9 mouse cellular contexts compared by ENCODE assay signal in the genomic region with DNA sequence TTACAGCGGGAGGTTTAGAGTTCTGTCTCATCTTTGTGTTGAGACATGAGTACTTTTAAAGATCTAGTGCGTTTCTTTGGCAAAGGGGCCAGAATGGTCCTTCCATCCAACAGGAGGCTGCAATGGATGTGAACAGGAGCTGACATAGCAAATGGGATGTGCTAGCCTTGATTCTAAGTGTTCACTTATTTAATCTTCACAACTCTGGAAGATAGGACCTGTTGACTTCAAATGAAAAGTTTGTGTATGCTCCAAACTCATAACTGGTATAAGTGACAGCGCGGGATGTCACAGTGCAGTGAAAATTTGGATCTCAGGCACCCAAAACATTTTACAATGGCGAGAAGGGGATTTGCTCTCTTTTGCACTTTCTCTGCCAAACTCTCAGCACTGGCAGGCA. TPM values are rescaled to one million over a fixed set of nuclear protein-coding genes. Genes with fewer than 3 reads are reported as not detected.
A peak's percentile ranks its signal among the peaks of the same experiment; 100 is the strongest.
DNase-seq lines count a peak whose midpoint lies in the region; ATAC-seq and TF ChIP-seq lines count a peak whose summit lies in the region.
"Had no signal": no experiment of that assay in that cellular context is flagged by ENCODE, and none has a peak within 500 bp of the region (broad histone marks: within the 10 kb centered on the region; RNA-seq: fewer than 3 reads in every experiment).

No protein-coding gene starts in this region.

- no peak overlapping the region for H3K9ac ChIP-seq in kidney, postnatal 0 days (ENCODE audit: low read depth, low read length)
- 0 out of 2 replicates have a peak overlapping the region, but pooled peaks have one; percentile 57 for H3K9ac ChIP-seq in intestine, embryonic 16.5 days (ENCODE audit: low read depth, low read length)
- H3K9ac ChIP-seq in neural tube, embryonic 12.5 days, result no peak overlapping the region

- H3K4me1 ChIP-seq in kidney, postnatal 0 days (replicated peaks; ENCODE audit: insufficient read depth, low read length), result 0 out of 2 replicates have a peak, but pooled peaks cover 2% of the 10 kb centered on the region
- peaks cover 38% of the 10 kb centered on the region for H3K4me1 ChIP-seq in forebrain, embryonic 10.5 days
- H3K4me1 ChIP-seq in intestine, embryonic 16.5 days (ENCODE audit: control insufficient read depth, insufficient read depth, low read length), result peaks cover 13% of the 10 kb centered on the region
- peaks cover 32% of the 10 kb centered on the region for H3K4me1 ChIP-seq in neural tube, embryonic 12.5 days

- H3K27me3 ChIP-seq in kidney, postnatal 0 days (ENCODE audit: insufficient read depth, low read length), result no peaks in the 10 kb centered on the region
- H3K27me3 ChIP-seq in forebrain, embryonic 10.5 days (ENCODE audit: poor library complexity, severe bottlenecking), result peaks cover 44% of the 10 kb centered on the region
- H3K27me3 ChIP-seq in intestine, embryonic 16.5 days (replicated peaks; ENCODE audit: control insufficient read depth, insufficient read depth, low read length), result peaks cover 14% of the 10 kb centered on the region
- peaks cover 26% of the 10 kb centered on the region for H3K27me3 ChIP-seq in neural tube, embryonic 12.5 days (replicated peaks)

- H3K4me2 ChIP-seq in kidney, postnatal 0 days (ENCODE audit: low read length), result peak overlapping the region; percentile 79
- H3K4me2 ChIP-seq in intestine, embryonic 16.5 days (ENCODE audit: low read depth, low read length), result peak overlapping the region; percentile 70
- H3K4me2 ChIP-seq in neural tube, embryonic 12.5 days (replicated peaks), result peak overlapping the region; percentile 95

- no peaks in the 10 kb centered on the region for H3K36me3 ChIP-seq in kidney, postnatal 0 days (ENCODE audit: insufficient read depth, low read length)
- no peaks in the 10 kb centered on the region for H3K36me3 ChIP-seq in forebrain, embryonic 10.5 days (replicated peaks)
- no peaks in the 10 kb centered on the region for H3K36me3 ChIP-seq in intestine, embryonic 16.5 days (ENCODE audit: control insufficient read depth, insufficient read depth, low read length)
- no peaks in the 10 kb centered on the region for H3K36me3 ChIP-seq in neural tube, embryonic 12.5 days

- no peak for DNase-seq in kidney, postnatal 0 days (ENCODE audit: low spot score)
- no peak for DNase-seq in kidney, postnatal 36 days
- no peak for DNase-seq in forebrain, embryonic 10.5 days (ENCODE audit: extremely low spot score, low spot score)
- no peak for DNase-seq in thymus, adult 18-20 months
- no peak for DNase-seq in testis, postnatal 14 days (ENCODE audit: low spot score)
- DNase-seq in kidney, postnatal 10 days, result no peak

- peak overlapping the region; percentile 48 for H3K4me3 ChIP-seq in kidney, postnatal 0 days (replicated peaks; ENCODE audit: low read depth, low read length)
- H3K4me3 ChIP-seq in forebrain, embryonic 10.5 days, result peak overlapping the region; percentile 63
- H3K4me3 ChIP-seq in intestine, embryonic 16.5 days (ENCODE audit: low read length), result peak overlapping the region; percentile 49
- peak overlapping the region; percentile 44 for H3K4me3 ChIP-seq in neural tube, embryonic 12.5 days

- no peak overlapping the region for H3K27ac ChIP-seq in kidney, postnatal 0 days
- H3K27ac ChIP-seq in forebrain, embryonic 10.5 days, result no peak overlapping the region
- no peak overlapping the region for H3K27ac ChIP-seq in intestine, embryonic 16.5 days (ENCODE audit: low read length)
- H3K27ac ChIP-seq in neural tube, embryonic 12.5 days, result no peak overlapping the region

- no peak for TF ChIP-seq CTCF in kidney, postnatal 0 days (IDR thresholded peaks at IDR 0.05; ENCODE audit: low read depth)

- no peaks in the 10 kb centered on the region for H3K9me3 ChIP-seq in kidney, postnatal 0 days (replicated peaks; ENCODE audit: low read length)
- no peaks in the 10 kb centered on the region for H3K9me3 ChIP-seq in forebrain, embryonic 10.5 days
- no peaks in the 10 kb centered on the region for H3K9me3 ChIP-seq in intestine, embryonic 16.5 days (ENCODE audit: control insufficient read depth, low read length)
- H3K9me3 ChIP-seq in neural tube, embryonic 12.5 days, result no peaks in the 10 kb centered on the region

- WGBS in kidney, postnatal 0 days, result 23% methylated on average over 5 of the region's 5 CpGs
- WGBS in forebrain, embryonic 10.5 days, result 25% methylated on average over 5 of the region's 5 CpGs
- WGBS in intestine, embryonic 16.5 days, result 23% methylated on average over 5 of the region's 5 CpGs
- WGBS in neural tube, embryonic 12.5 days, result 25% methylated on average over 5 of the region's 5 CpGs

- no peak for ATAC-seq in kidney, postnatal 0 days (replicated peaks; ENCODE audit: low FRiP score, low read depth)
- no peak for ATAC-seq in intestine, embryonic 16.5 days
- no peak for ATAC-seq in neural tube, embryonic 12.5 days (ENCODE audit: low FRiP score, low read depth)
- ATAC-seq: Patski had no signal

RNA-seq across cellular contexts. Expression of a gene that starts 1.4 kb away (rescaled TPM):
- polyA plus RNA-seq in kidney, postnatal 0 days (2015; fragmentation: Nextera tagmentation; extraction: Ambion mirVana), result 7.7 and 8.3 TPM in 2 replicates
- 2.9 and 4.2 TPM in 2 replicates for polyA plus RNA-seq in forebrain, embryonic 10.5 days (2016; fragmentation: Nextera tagmentation; extraction: Ambion mirVana)
- polyA plus RNA-seq in intestine, embryonic 16.5 days (2015; fragmentation: Nextera tagmentation; extraction: Ambion mirVana), result 7.9 and 8.4 TPM in 2 replicates
- polyA plus RNA-seq in neural tube, embryonic 12.5 days (2016; fragmentation: Nextera tagmentation; extraction: Ambion mirVana), result 6.4 and 7.1 TPM in 2 replicates
